Mouse (Mus musculus): ENCODE data around the gene Hcar1. TPM values are rescaled to one million over a fixed set of nuclear protein-coding genes. Genes with fewer than 3 reads are reported as not detected.

Gene Hcar1
- total and polyA plus RNA-seq, 3 experiments = 0.22 TPM; not detected in 2

GRCm38 (mm10) chr5:123862374-123863350 is 17.2 kb downstream of the Hcar1 start:
- Histone ChIP-seq H3K36me3 (replicated peaks) (no peaks in the 10 kb centered on the region), H3K4me3 (ENCODE audit: low read depth, low read length) (no peak overlapping the region), H3K4me1 (ENCODE audit: insufficient read depth, low read depth, low read length) (no peaks in the 10 kb centered on the region), H3K27me3 (ENCODE audit: insufficient read depth, low read length) (peaks cover 4% of the 10 kb centered on the region; the same call in 1 of the 2 replicates), H3K9me3 (replicated peaks) (no peaks in the 10 kb centered on the region)
- DNase-seq (ENCODE audit: low spot score) = no peak
- ATAC-seq (ENCODE audit: extremely low read depth, insufficient number of reproducible peaks, low FRiP score, poor library complexity, severe bottlenecking) = no peak
- TF ChIP-seq TAL1 (conservative IDR thresholded peaks at IDR 0.05; ENCODE audit: low read depth, low read length) (no peak), POLR2AphosphoS5 (IDR thresholded peaks at IDR 0.05; ENCODE audit: insufficient replicate concordance, low read depth, low read length) (no peak), CTCF (IDR thresholded peaks at IDR 0.05; ENCODE audit: low read depth, low read length) (no peak), GATA1 (IDR thresholded peaks at IDR 0.05; ENCODE audit: borderline replicate concordance, low read length) (no peak)

- H3K4me1 ChIP-seq (ENCODE audit: insufficient read depth, low read depth, low read length) = no peaks in the 10 kb centered on the region
- no peak overlapping the region for H3K4me3 ChIP-seq (ENCODE audit: low read depth, low read length)
- H3K27me3 ChIP-seq (ENCODE audit: insufficient read depth, low read length) = peaks cover 12% of the 10 kb centered on the region
- TF ChIP-seq CTCF (IDR thresholded peaks at IDR 0.05; ENCODE audit: low read depth, low read length) (no peak), POLR2AphosphoS5 (IDR thresholded peaks at IDR 0.05; ENCODE audit: insufficient replicate concordance, low read depth, low read length) (no peak), TAL1 (conservative IDR thresholded peaks at IDR 0.05; ENCODE audit: low read depth, low read length) (no peak), GATA1 (IDR thresholded peaks at IDR 0.05; ENCODE audit: borderline replicate concordance, low read length) (no peak), GATA2 (IDR thresholded peaks at IDR 0.05; ENCODE audit: borderline replicate concordance, low read depth, low read length) (no peak)
- no peaks in the 10 kb centered on the region for H3K9me3 ChIP-seq (replicated peaks)
- H3K36me3 ChIP-seq (replicated peaks) = no peaks in the 10 kb centered on the region
- DNase-seq (ENCODE audit: low spot score) (no peak), ATAC-seq (ENCODE audit: extremely low read depth, insufficient number of reproducible peaks, low FRiP score, poor library complexity, severe bottlenecking) (no peak)
Measured at GRCm38 (mm10) chr5:123858798-123859197, 21.0 kb downstream of the Hcar1 start.

GRCm38 (mm10) chr5:123854511-123854910 is 25.3 kb downstream of the Hcar1 start:
- no peak for DNase-seq (ENCODE audit: low spot score)
- no peak for ATAC-seq (ENCODE audit: extremely low read depth, insufficient number of reproducible peaks, low FRiP score, poor library complexity, severe bottlenecking)
- TF ChIP-seq CTCF (IDR thresholded peaks at IDR 0.05; ENCODE audit: low read depth, low read length) (no peak), POLR2AphosphoS5 (IDR thresholded peaks at IDR 0.05; ENCODE audit: insufficient replicate concordance, low read depth, low read length) (no peak), GATA1 (IDR thresholded peaks at IDR 0.05; ENCODE audit: borderline replicate concordance, low read length) (no peak), GATA2 (IDR thresholded peaks at IDR 0.05; ENCODE audit: borderline replicate concordance, low read depth, low read length) (no peak), TAL1 (conservative IDR thresholded peaks at IDR 0.05; ENCODE audit: low read depth, low read length) (no peak)
- no peaks in the 10 kb centered on the region for H3K4me1 ChIP-seq (ENCODE audit: insufficient read depth, low read depth, low read length)
- no peak overlapping the region for H3K4me3 ChIP-seq (ENCODE audit: low read depth, low read length)
- no peaks in the 10 kb centered on the region for H3K9me3 ChIP-seq (replicated peaks)
- H3K27me3 ChIP-seq (ENCODE audit: insufficient read depth, low read length) = peaks cover 12% of the 10 kb centered on the region
- no peaks in the 10 kb centered on the region for H3K36me3 ChIP-seq (replicated peaks)

- ATAC-seq (ENCODE audit: extremely low read depth, insufficient number of reproducible peaks, low FRiP score, poor library complexity, severe bottlenecking) (no peak), DNase-seq (ENCODE audit: low spot score) (no peak)
- H3K9me3 ChIP-seq (replicated peaks) = no peaks in the 10 kb centered on the region
- no peaks in the 10 kb centered on the region for H3K4me1 ChIP-seq (ENCODE audit: insufficient read depth, low read depth, low read length)
- H3K4me3 ChIP-seq (ENCODE audit: low read depth, low read length) = no peak overlapping the region
- peaks cover 12% of the 10 kb centered on the region for H3K27me3 ChIP-seq (ENCODE audit: insufficient read depth, low read length)
- no peak for TF ChIP-seq GATA1 (IDR thresholded peaks at IDR 0.05; ENCODE audit: borderline replicate concordance, low read length)
- TF ChIP-seq TAL1 (conservative IDR thresholded peaks at IDR 0.05; ENCODE audit: low read depth, low read length) = no peak
- TF ChIP-seq GATA2 (IDR thresholded peaks at IDR 0.05; ENCODE audit: borderline replicate concordance, low read depth, low read length) = no peak
- no peak for TF ChIP-seq POLR2AphosphoS5 (IDR thresholded peaks at IDR 0.05; ENCODE audit: insufficient replicate concordance, low read depth, low read length)
- TF ChIP-seq CTCF (IDR thresholded peaks at IDR 0.05; ENCODE audit: low read depth, low read length) = no peak
- H3K36me3 ChIP-seq (replicated peaks) = no peaks in the 10 kb centered on the region
Measured at GRCm38 (mm10) chr5:123853877-123854504, 25.8 kb downstream of the Hcar1 start.

- ATAC-seq (ENCODE audit: extremely low read depth, insufficient number of reproducible peaks, low FRiP score, poor library complexity, severe bottlenecking) (no peak), DNase-seq (ENCODE audit: low spot score) (no peak)
- Histone ChIP-seq H3K27me3 (ENCODE audit: insufficient read depth, low read length) (peaks cover 7% of the 10 kb centered on the region; the same call in 1 of the 2 replicates), H3K4me3 (ENCODE audit: low read depth, low read length) (no peak overlapping the region), H3K4me1 (ENCODE audit: insufficient read depth, low read depth, low read length) (no peaks in the 10 kb centered on the region), H3K36me3 (replicated peaks) (no peaks in the 10 kb centered on the region), H3K9me3 (replicated peaks) (no peaks in the 10 kb centered on the region)
- TF ChIP-seq CTCF (IDR thresholded peaks at IDR 0.05; ENCODE audit: low read depth, low read length) (no peak), GATA2 (IDR thresholded peaks at IDR 0.05; ENCODE audit: borderline replicate concordance, low read depth, low read length) (no peak), TAL1 (conservative IDR thresholded peaks at IDR 0.05; ENCODE audit: low read depth, low read length) (no peak), POLR2AphosphoS5 (IDR thresholded peaks at IDR 0.05; ENCODE audit: insufficient replicate concordance, low read depth, low read length) (no peak), GATA1 (IDR thresholded peaks at IDR 0.05; ENCODE audit: borderline replicate concordance, low read length) (no peak)
Measured at GRCm38 (mm10) chr5:123851398-123851797, 28.4 kb downstream of the Hcar1 start.

- no peak overlapping the region for H3K4me3 ChIP-seq (ENCODE audit: low read depth, low read length)
- ATAC-seq (ENCODE audit: extremely low read depth, insufficient number of reproducible peaks, low FRiP score, poor library complexity, severe bottlenecking) = no peak
- H3K9me3 ChIP-seq (replicated peaks) = no peaks in the 10 kb centered on the region
- H3K36me3 ChIP-seq (replicated peaks) = no peaks in the 10 kb centered on the region
- DNase-seq (ENCODE audit: low spot score) = no peak
- H3K27me3 ChIP-seq (ENCODE audit: insufficient read depth, low read length) = peaks cover 9% of the 10 kb centered on the region; the same call in 1 of the 2 replicates
- peaks cover 4% of the 10 kb centered on the region; the same call in 1 of the 2 replicates for H3K4me1 ChIP-seq (ENCODE audit: insufficient read depth, low read depth, low read length)
- TF ChIP-seq CTCF (IDR thresholded peaks at IDR 0.05; ENCODE audit: low read depth, low read length) (no peak), GATA1 (IDR thresholded peaks at IDR 0.05; ENCODE audit: borderline replicate concordance, low read length) (no peak), POLR2AphosphoS5 (IDR thresholded peaks at IDR 0.05; ENCODE audit: insufficient replicate concordance, low read depth, low read length) (no peak), TAL1 (conservative IDR thresholded peaks at IDR 0.05; ENCODE audit: low read depth, low read length) (no peak), GATA2 (IDR thresholded peaks at IDR 0.05; ENCODE audit: borderline replicate concordance, low read depth, low read length) (no peak)
Measured at GRCm38 (mm10) chr5:123844316-123844715, 35.5 kb downstream of the Hcar1 start.

Measured in G1E (cell line).